Mouse (Mus musculus): ENCODE measurements around the gene March1.

March1 gene

GRCm38 (mm10) chr8:65617871-65618751 lies at the start of gene March1:
Gene March1, plus strand, starts transcription at chr8:65617900.
- DNase-seq (ENCODE audit: low spot score) = no peak

DNA sequence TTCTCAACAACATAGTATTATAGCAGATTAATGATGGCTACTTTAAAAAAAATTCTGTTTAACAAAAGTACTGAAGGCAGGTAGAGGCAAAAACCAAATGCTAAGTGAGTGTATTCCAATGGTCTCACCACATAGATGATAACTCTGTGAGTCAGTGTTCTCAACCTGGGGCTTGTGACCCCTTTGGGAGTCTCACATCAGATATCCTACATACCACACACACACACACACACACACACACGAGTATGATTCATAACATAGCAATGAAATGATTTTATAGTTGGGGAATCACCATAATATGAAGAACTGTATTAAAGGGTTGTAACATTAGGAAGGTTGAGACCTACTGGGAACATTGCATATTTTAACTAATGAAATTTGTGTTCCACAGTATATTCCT lies 30.8 kb upstream of the March1 start:
- DNase-seq (ENCODE audit: low spot score) = no peak

- DNase-seq (ENCODE audit: low spot score) = no peak
Measured at GRCm38 (mm10) chr8:65603241-65603640, 14.5 kb upstream of the March1 start.

DNA sequence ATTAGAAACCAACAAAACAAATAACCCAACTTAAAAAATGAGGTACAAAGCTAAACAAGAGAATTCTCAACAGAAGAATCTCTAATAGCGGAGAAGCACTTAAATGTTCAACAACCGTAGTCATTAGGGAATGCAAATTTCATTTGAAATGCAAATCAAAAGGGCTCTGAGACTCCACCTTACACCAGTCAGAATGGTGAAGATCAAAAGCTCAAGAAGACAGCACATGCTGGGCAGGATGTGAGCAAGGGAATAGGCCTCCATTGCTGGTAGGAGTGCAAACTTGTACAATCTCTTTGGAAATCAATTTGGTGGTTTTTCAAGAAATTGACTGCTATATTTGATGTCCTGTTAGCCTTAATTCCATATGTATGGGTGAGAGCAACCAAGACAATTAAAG lies 8.2 kb upstream of the March1 start:
- no peak for DNase-seq (ENCODE audit: low spot score)

GRCm38 (mm10) chr8:65618966-65619365 lies 1.3 kb downstream of the March1 start:
- no peak for DNase-seq (ENCODE audit: low spot score)

GRCm38 (mm10) chr8:65644931-65645330 lies 27.2 kb downstream of the March1 start:
- no peak for DNase-seq (ENCODE audit: low spot score)

DNA sequence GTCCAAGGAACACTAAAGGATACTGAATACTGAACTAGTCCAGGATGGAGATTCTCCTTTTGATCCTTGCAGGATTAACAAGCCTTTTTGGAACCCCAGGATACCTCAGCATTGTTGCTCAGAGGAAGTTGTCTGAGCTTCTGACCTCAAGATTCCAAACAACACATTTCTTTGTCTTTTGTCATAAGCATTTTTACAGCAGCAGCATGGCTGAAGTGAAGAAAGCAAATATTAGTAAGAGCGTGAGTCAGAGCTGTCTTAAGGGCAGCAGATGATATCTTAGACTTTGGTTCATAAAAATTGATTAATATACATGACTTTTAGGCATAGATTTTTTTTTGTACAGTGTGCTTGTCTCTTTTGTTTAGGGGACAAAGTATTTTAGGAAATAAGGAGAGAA lies 27.8 kb downstream of the March1 start:
- DNase-seq (ENCODE audit: low spot score) = no peak

- no peak for DNase-seq (ENCODE audit: low spot score)
Measured at GRCm38 (mm10) chr8:65645945-65646344, 28.2 kb downstream of the March1 start.

DNA sequence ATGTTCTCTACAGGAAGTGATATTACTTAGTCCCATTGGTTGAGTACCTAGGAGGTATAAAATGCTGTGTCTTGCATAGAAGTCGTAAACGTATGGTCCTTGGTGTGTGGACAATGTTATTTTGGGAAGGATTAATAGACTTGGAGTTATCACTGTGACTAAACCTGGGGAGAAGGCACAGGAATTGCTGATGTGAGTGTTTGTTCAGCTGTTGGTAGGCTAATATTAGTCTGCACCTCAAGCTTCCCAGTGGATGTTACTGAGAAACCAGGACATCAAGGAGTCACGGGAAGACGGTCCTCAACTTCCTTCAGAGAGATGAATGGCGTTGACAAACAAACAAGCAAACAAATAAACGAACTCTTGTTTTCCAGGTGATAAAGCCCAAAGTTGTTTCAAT lies 38.2 kb downstream of the March1 start:
- DNase-seq (ENCODE audit: low spot score) = no peak

DNA sequence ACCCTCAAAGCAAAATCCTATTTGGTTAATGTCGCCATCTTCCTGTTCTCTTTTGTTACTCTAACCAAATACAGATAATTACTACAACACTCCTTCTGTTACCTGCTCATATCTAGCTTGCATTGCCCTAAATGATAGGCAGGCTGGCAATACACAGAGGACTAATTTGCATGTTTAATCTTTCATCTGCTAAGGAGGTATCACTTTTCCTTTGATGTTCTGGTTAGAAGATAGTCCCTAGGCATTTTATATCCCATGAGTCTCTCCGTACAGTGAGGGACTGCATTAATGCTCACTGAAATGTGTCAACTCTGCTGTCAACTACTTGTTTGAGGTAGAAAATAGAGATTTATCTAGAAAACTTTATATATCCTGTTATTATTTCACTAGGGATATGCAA lies 44.2 kb downstream of the March1 start:
- no peak for DNase-seq (ENCODE audit: low spot score)

DNA sequence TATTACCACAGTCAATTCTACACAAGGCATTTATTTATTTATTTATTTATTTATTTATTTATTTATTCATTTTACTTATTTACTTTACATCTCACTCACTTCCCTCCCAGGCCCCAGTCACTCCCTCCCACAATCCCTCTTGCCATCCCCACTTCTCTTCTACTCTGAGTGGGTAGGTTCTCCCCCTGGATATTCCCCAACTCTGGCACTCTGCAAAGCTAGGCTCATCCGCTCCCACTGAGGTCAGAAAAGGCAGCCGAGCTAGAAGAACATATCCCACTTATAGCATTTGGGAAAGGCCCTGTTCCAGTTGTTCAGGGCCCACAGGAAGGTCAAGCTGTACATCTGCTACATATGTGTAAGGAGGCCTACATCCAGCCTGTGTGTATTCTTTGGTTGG lies 48.1 kb downstream of the March1 start:
- no peak for DNase-seq (ENCODE audit: low spot score)

- no peak for DNase-seq (ENCODE audit: low spot score)
Measured at GRCm38 (mm10) chr8:65743066-65743465, 125.4 kb downstream of the March1 start.

- no peak for DNase-seq (ENCODE audit: low spot score)
Measured at GRCm38 (mm10) chr8:65775815-65776214, 158.1 kb downstream of the March1 start.

GRCm38 (mm10) chr8:65781156-65781555 lies 163.5 kb downstream of the March1 start:
- DNase-seq (ENCODE audit: low spot score) = no peak

GRCm38 (mm10) chr8:65812971-65813370 lies 195.3 kb downstream of the March1 start:
- DNase-seq (ENCODE audit: low spot score) = no peak

DNA sequence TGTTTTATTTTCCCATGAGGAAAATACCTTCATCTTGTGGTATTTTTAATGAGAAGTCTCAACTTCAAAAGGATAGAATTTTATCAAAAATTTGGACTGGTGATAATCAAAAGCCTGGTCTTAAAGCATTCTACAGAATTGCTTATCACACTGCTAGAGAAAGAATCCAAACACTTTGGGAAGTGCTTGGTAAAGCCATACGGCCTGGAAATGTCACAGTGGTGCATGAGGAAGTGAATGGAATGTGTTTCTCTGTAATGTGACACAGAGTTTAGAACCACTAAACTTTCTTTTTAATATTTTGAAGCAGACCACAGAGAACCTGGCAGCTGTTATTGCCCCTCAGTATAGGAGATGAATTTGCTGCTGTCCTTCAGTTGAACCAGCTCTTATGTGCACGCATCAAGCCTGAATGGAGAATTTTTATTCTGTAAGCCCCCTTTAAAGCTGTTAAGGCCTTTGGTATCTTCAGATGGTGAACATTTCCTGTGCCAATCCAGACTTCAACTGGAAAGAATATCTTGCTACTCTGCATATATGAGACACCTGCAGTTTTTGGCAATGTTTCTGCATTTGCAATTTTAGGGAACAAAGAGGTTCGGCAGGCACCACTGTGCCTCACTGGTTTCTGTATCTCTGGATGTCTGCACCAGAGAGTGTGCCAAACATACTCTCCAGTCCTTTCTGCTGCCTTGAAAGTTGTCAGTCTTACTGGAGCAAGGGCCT lies 304.8 kb downstream of the March1 start:
- no peak for DNase-seq (ENCODE audit: low spot score)

- no peak for DNase-seq (ENCODE audit: low spot score)
Measured at GRCm38 (mm10) chr8:65956948-65957347, 339.2 kb downstream of the March1 start.

GRCm38 (mm10) chr8:65957492-65957891 lies 339.8 kb downstream of the March1 start:
- DNase-seq (ENCODE audit: low spot score) = no peak

GRCm38 (mm10) chr8:65966502-65967222 lies 349.0 kb downstream of the March1 start:
- DNase-seq (ENCODE audit: low spot score) = no peak

DNA sequence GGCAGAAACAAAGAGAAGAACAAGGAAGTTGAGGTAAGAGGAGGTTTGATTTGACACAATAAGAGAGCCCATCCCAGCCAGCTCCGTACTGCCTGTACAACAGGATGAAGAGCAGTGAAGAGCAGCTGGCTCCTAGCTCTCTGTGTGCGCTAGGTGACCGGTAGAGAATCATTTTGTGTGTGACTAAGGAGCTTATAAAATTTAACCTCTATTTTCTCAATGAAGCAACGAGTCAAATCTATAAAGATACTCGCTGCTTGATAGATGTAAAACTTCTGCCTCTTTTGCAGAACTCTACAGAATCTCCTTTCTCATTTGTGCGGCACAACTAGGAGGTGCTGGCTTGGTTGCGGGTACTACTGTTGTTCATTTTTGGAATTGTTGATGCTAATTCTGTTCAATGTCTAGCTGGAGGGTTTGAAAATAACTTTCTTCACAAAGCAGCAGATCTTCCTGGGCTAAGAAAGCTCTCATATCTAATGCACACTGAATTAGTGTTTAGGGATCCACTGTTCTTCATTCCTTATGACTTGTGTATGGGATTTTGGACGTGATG lies 349.6 kb downstream of the March1 start:
- no peak for DNase-seq (ENCODE audit: low spot score)

DNA sequence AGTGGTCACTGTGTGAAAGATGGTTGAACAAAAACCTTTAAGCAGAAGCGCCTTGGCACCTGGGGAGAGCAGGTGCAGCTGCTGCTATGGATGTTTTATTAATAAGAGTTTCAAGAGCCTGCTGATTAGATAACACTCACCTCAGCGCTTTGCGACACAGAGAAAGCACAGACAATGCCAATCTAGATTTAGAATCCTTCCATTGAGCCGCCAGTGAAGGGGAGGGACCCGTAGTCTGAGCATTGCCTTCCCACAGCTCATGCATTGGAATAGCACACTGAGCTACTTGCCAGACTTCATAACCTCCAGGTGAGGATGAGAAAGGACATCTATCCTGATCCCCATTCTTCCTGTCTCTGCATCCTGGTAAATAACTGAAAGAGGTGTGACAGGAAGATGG lies 359.2 kb downstream of the March1 start:
- no peak for DNase-seq (ENCODE audit: low spot score)

- no peak for DNase-seq (ENCODE audit: low spot score)
Measured at GRCm38 (mm10) chr8:65982039-65982438, 364.3 kb downstream of the March1 start.

Data from urinary bladder, postnatal 25 days (tissue).